18 mouse cellular contexts compared by ENCODE assay signal in the genomic region with DNA sequence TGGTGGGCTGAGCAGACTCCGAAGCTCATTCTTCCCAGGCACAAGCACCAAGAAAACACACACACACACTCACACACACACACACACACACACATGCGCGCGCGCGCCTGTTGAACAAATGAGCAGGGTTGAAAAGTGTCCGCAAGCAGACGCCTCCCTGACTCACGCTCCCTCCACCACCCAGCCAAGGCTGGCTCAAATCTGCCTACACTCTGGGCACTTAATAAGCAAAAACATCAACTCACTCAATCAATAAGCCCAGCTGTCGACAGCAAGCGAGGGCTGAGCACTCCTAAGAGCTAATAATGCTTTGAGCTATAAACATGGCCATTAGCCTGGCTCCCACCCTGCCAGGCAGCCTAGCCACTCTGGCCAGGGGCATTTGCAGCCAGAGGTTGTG. TPM values are rescaled to one million over a fixed set of nuclear protein-coding genes. Genes with fewer than 3 reads are reported as not detected.
DNase-seq lines count a peak whose midpoint lies in the region; ATAC-seq lines count a peak whose summit lies in the region.
"Had no signal": no experiment of that assay in that cellular context is flagged by ENCODE, and none has a peak within 500 bp of the region (broad histone marks: within the 10 kb centered on the region; RNA-seq: fewer than 3 reads in every experiment).

No protein-coding gene starts in this region.

- 64% methylated on average over 11 of the region's 11 CpGs for WGBS in forebrain, embryonic 12.5 days
- 89% methylated on average over 11 of the region's 11 CpGs for WGBS in forebrain, embryonic 10.5 days
- WGBS in midbrain, embryonic 13.5 days: 72% methylated on average over 11 of the region's 11 CpGs
- WGBS in midbrain, embryonic 15.5 days: 66% methylated on average over 11 of the region's 11 CpGs

- no peak overlapping the region for H3K4me3 ChIP-seq in forebrain, embryonic 12.5 days (replicated peaks)
- no peak overlapping the region for H3K4me3 ChIP-seq in forebrain, embryonic 10.5 days
- H3K4me3 ChIP-seq in midbrain, embryonic 13.5 days (replicated peaks): no peak overlapping the region
- no peak overlapping the region for H3K4me3 ChIP-seq in midbrain, embryonic 15.5 days
- H3K4me3 ChIP-seq: embryonic facial prominence, embryonic 13.5 days; heart, embryonic 10.5 days; liver, embryonic 15.5 days had no signal

- no peak overlapping the region for H3K27ac ChIP-seq in forebrain, embryonic 12.5 days
- H3K27ac ChIP-seq in forebrain, embryonic 10.5 days: no peak overlapping the region
- no peak overlapping the region for H3K27ac ChIP-seq in midbrain, embryonic 13.5 days
- H3K27ac ChIP-seq in midbrain, embryonic 15.5 days: no peak overlapping the region
- H3K27ac ChIP-seq: embryonic facial prominence, embryonic 13.5 days; heart, embryonic 10.5 days; kidney, postnatal 0 days; liver, embryonic 15.5 days had no signal

- no peak for DNase-seq in forebrain, embryonic 10.5 days (ENCODE audit: extremely low spot score, low spot score)
- peak; percentile 28 for DNase-seq in forelimb bud, embryonic 11.5 days (ENCODE audit: low read depth, low spot score)
- DNase-seq in mesoderm, embryonic 11.5 days (ENCODE audit: low read depth, low spot score): peak; percentile 29
- DNase-seq in thymus, postnatal 36 days: no peak
- DNase-seq: cerebellum, adult 2 months; cerebellum, postnatal 36 days; kidney, adult 11 months; lung, postnatal 14 days; right cerebral cortex, postnatal 4 days; thymus, adult 2 months had no signal

- no peak overlapping the region for H3K4me2 ChIP-seq in forebrain, embryonic 12.5 days
- no peak overlapping the region for H3K4me2 ChIP-seq in midbrain, embryonic 13.5 days (replicated peaks)
- no peak overlapping the region for H3K4me2 ChIP-seq in midbrain, embryonic 15.5 days
- H3K4me2 ChIP-seq: embryonic facial prominence, embryonic 13.5 days; liver, embryonic 15.5 days had no signal

- no peak overlapping the region for H3K9ac ChIP-seq in forebrain, embryonic 12.5 days
- H3K9ac ChIP-seq in midbrain, embryonic 13.5 days (replicated peaks): no peak overlapping the region
- no peak overlapping the region for H3K9ac ChIP-seq in midbrain, embryonic 15.5 days
- H3K9ac ChIP-seq: embryonic facial prominence, embryonic 13.5 days; liver, embryonic 15.5 days had no signal

- H3K4me1 ChIP-seq in forebrain, embryonic 12.5 days: peaks cover 9% of the 10 kb centered on the region
- peaks cover 8% of the 10 kb centered on the region for H3K4me1 ChIP-seq in forebrain, embryonic 10.5 days
- H3K4me1 ChIP-seq in midbrain, embryonic 13.5 days (replicated peaks): 0 out of 2 replicates have a peak, but pooled peaks cover 4% of the 10 kb centered on the region
- peaks cover 4% of the 10 kb centered on the region; the same call in 1 of the 2 replicates for H3K4me1 ChIP-seq in midbrain, embryonic 15.5 days
- H3K4me1 ChIP-seq: embryonic facial prominence, embryonic 13.5 days; heart, embryonic 10.5 days; liver, embryonic 15.5 days had no signal

- H3K9me3 ChIP-seq in forebrain, embryonic 12.5 days: no peaks in the 10 kb centered on the region
- no peaks in the 10 kb centered on the region for H3K9me3 ChIP-seq in forebrain, embryonic 10.5 days
- no peaks in the 10 kb centered on the region for H3K9me3 ChIP-seq in midbrain, embryonic 13.5 days
- no peaks in the 10 kb centered on the region for H3K9me3 ChIP-seq in midbrain, embryonic 15.5 days
- H3K9me3 ChIP-seq: embryonic facial prominence, embryonic 13.5 days; heart, embryonic 10.5 days; liver, embryonic 15.5 days had no signal

- 0 out of 2 replicates have a peak, but pooled peaks have one; percentile 30 for ATAC-seq in forebrain, embryonic 12.5 days (ENCODE audit: low FRiP score)
- 0 out of 2 replicates have a peak, but pooled peaks have one; percentile 11 for ATAC-seq in midbrain, embryonic 13.5 days
- ATAC-seq in midbrain, embryonic 15.5 days (replicated peaks): no peak

- H3K27me3 ChIP-seq in forebrain, embryonic 12.5 days: 0 out of 2 replicates have a peak, but pooled peaks cover 3% of the 10 kb centered on the region
- no peaks in the 10 kb centered on the region; the same call in 1 of the 2 replicates for H3K27me3 ChIP-seq in forebrain, embryonic 10.5 days (ENCODE audit: poor library complexity, severe bottlenecking)
- H3K27me3 ChIP-seq in midbrain, embryonic 13.5 days: peaks cover 5% of the 10 kb centered on the region; the same call in 1 of the 2 replicates
- no peaks in the 10 kb centered on the region; the same call in 1 of the 2 replicates for H3K27me3 ChIP-seq in midbrain, embryonic 15.5 days (replicated peaks)
- H3K27me3 ChIP-seq: embryonic facial prominence, embryonic 13.5 days; liver, embryonic 15.5 days had no signal

- no peaks in the 10 kb centered on the region for H3K36me3 ChIP-seq in forebrain, embryonic 12.5 days (replicated peaks)
- no peaks in the 10 kb centered on the region for H3K36me3 ChIP-seq in forebrain, embryonic 10.5 days (replicated peaks)
- no peaks in the 10 kb centered on the region for H3K36me3 ChIP-seq in midbrain, embryonic 13.5 days
- H3K36me3 ChIP-seq in midbrain, embryonic 15.5 days (replicated peaks): no peaks in the 10 kb centered on the region
- H3K36me3 ChIP-seq: embryonic facial prominence, embryonic 13.5 days; heart, embryonic 10.5 days; liver, embryonic 15.5 days had no signal

RNA-seq across cellular contexts. Expression of gene Tmem132e, which starts 18.5 kb away (rescaled TPM):
- polyA plus RNA-seq in forebrain, embryonic 12.5 days (2016; fragmentation: Nextera tagmentation; extraction: Ambion mirVana): 0.85 and 0.88 TPM in 2 replicates
- polyA plus RNA-seq in forebrain, embryonic 10.5 days (2016; fragmentation: Nextera tagmentation; extraction: Ambion mirVana): 0.31 and 0.32 TPM in 2 replicates
- polyA plus RNA-seq in midbrain, embryonic 13.5 days (2015; fragmentation: Nextera tagmentation; extraction: Ambion mirVana): 1.2 and 1.4 TPM in 2 replicates
- polyA plus RNA-seq in midbrain, embryonic 15.5 days (2015; fragmentation: Nextera tagmentation; extraction: Ambion mirVana): 2.8 and 3.9 TPM in 2 replicates
- polyA plus RNA-seq: heart, postnatal 0 days had no signal

Comparison
In these comparisons a context has a peak if more than half of its experiments do, and no peak if none do; other contexts are left out.
1. DNase-seq: peak in forelimb bud, embryonic 11.5 days (single experiment) and mesoderm, embryonic 11.5 days (single experiment); none in forebrain, embryonic 10.5 days (single experiment) and thymus, postnatal 36 days (0 of 2).